Mouse (Mus musculus) heart, embryonic 15.5 days (tissue): Measurements from ENCODE around the gene Ucn3. TPM values are rescaled to one million over a fixed set of nuclear protein-coding genes. Genes with fewer than 3 reads are reported as not detected.
"Not testable (repeated sequence)": the region's sequence is repeated elsewhere in the genome, so short reads cannot be mapped to it uniquely, and the experiment has no call there.

ENCODE experiments used
- ATAC-seq: fragments of 200-750 bp; cut with Nextera tagmentation; replicated peaks from 2 replicates; pipeline ENCODE4 v1.8.0; 2017; ENCODE audit warnings: low read depth, moderate TSS enrichment; ENCODE audit not compliant: insufficient number of reproducible peaks, insufficient read depth, low FRiP score
- H3K27ac ChIP-seq: fragments of 300-500 bp; sonication (generic); 2 replicates; pipeline ENCODE4 v1.5.1; 2015; ENCODE audit warnings: mild to moderate bottlenecking, inconsistent platforms
- H3K27me3 ChIP-seq: fragments of 300-500 bp; sonication (generic); 2 replicates; pipeline ENCODE4 v1.6.1; 2015; ENCODE audit warnings: inconsistent platforms
- H3K36me3 ChIP-seq: fragments of 300-500 bp; sonication (generic); 2 replicates; pipeline ENCODE4 v1.6.1; 2015; ENCODE audit warnings: mild to moderate bottlenecking, inconsistent platforms
- H3K4me1 ChIP-seq: fragments of 300-500 bp; sonication (generic); replicated peaks from 2 replicates; pipeline ENCODE4 v1.6.1; 2015; ENCODE audit warnings: inconsistent platforms
- H3K4me2 ChIP-seq: fragments of 300-500 bp; sonication (generic); 2 replicates; pipeline ENCODE4 v1.6.1; 2015; ENCODE audit warnings: inconsistent platforms, mild to moderate bottlenecking, moderate library complexity
- H3K4me3 ChIP-seq: fragments of 300-500 bp; sonication (generic); 2 replicates; pipeline ENCODE4 v1.5.1; 2015; ENCODE audit warnings: mild to moderate bottlenecking, inconsistent platforms
- H3K9ac ChIP-seq: fragments of 300-500 bp; sonication (generic); 2 replicates; pipeline ENCODE4 v1.6.1; 2015; ENCODE audit warnings: mild to moderate bottlenecking, inconsistent platforms
- H3K9me3 ChIP-seq: fragments of 300-500 bp; sonication (generic); replicated peaks from 2 replicates; pipeline ENCODE4 v1.6.1; 2016; ENCODE audit warnings: inconsistent platforms
- WGBS: fragments of 180-500 bp; shearing (Covaris S2); methylation state at CpG from one replicate; pipeline ENCODE4 v1.1.7; 2015; ENCODE audit warnings: mixed read lengths; 5-methylcytosine and 5-hydroxymethylcytosine counted together
- polyA plus RNA-seq: library from polyadenylated mRNA; unstranded; fragments of >200 nt; fragmentation: Nextera tagmentation; extraction: Ambion mirVana; gene quantifications from 2 replicates; pipeline ENCODE4 v1.2.1, GENCODE M21; 2015

Ucn3 gene
- polyA plus RNA-seq, 1 experiment from 2014 or later, result not detected

DNA sequence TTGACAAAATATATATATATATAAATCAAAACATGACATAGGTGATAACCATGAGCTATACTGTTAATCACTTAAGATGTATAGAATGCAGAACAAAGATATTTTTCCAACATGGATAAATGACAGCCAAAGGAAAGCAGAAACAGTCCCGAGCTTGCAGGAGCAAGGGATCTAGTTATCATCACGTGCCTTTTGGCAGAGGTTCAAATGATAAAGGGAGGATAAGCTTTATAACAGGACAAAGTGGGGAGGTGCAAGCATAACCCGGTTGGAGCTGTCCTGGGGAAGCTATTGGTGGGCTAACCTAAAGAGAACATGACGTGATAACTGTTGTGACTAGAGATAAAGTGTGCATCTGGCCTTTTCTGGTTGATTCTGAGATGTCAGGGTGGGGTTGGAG is 31.6 kb downstream of the Ucn3 start:
- Histone ChIP-seq H3K9ac (no peak overlapping the region), H3K4me2 (no peak overlapping the region), H3K4me3 (no peak overlapping the region), H3K36me3 (0 out of 2 replicates have a peak, but pooled peaks cover 4% of the 10 kb centered on the region), H3K27me3 (no peaks in the 10 kb centered on the region), H3K9me3 (no peaks in the 10 kb centered on the region), H3K4me1 (peaks cover 12% of the 10 kb centered on the region; the same call in 1 of the 2 replicates), H3K27ac (no peak overlapping the region)
- ATAC-seq, result no peak
- 18% methylated on average over 4 of the region's 4 CpGs for WGBS

DNA sequence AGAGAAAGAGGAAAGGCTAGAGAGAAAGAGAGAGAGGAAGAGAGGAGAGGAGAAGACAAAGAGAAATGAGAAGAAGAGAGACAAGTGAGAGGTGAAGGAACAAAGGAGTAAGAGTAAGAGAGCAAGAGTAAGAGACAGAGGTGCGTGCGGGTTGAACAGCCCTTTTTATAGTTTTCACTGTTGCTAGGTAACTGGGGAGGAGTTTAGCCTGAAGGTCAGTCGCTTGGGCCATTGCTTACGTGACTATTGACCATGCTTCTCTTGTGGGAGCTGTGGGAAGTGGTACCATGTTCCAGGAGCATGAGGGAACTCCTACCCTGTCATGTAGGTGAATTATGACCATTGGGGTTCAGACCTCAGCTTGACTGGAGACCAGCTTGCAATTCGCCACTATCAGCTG is 34.8 kb downstream of the Ucn3 start:
- Histone ChIP-seq H3K36me3 (0 out of 2 replicates have a peak, but pooled peaks cover 4% of the 10 kb centered on the region), H3K4me2 (no peak overlapping the region), H3K27ac (no peak overlapping the region), H3K9me3 (no peaks in the 10 kb centered on the region), H3K27me3 (no peaks in the 10 kb centered on the region), H3K4me3 (no peak overlapping the region), H3K4me1 (peaks cover 9% of the 10 kb centered on the region), H3K9ac (no peak overlapping the region)
- no peak for ATAC-seq
- 87% methylated on average over 5 of the region's 5 CpGs for WGBS

DNA sequence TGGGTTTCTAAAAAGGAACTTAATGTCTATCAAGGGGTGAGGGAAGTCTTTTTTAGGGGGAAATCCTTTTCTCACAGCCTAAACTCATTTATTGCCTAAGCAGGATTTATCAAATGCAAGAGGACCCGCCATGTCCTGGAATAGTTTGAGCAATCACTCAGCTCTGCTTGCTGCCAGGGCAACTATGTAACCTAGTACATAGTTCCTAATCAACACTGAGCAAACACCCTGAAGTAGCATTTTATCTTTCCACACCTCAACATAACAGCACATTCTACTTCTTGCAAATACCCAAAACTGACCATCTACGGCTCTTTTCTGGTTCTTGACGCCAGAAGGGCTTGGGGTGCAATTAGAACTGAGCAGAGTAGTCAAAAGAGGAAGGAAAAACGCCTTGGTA is 36.9 kb downstream of the Ucn3 start:
- H3K27ac ChIP-seq, result no peak overlapping the region
- H3K36me3 ChIP-seq, result peaks cover 7% of the 10 kb centered on the region; the same call in 1 of the 2 replicates
- ATAC-seq, result no peak
- H3K9me3 ChIP-seq, result no peaks in the 10 kb centered on the region
- WGBS, result 45% methylated on average over 4 of the region's 4 CpGs
- no peak overlapping the region for H3K9ac ChIP-seq
- no peaks in the 10 kb centered on the region for H3K27me3 ChIP-seq
- H3K4me2 ChIP-seq, result no peak overlapping the region
- peaks cover 6% of the 10 kb centered on the region for H3K4me1 ChIP-seq
- no peak overlapping the region for H3K4me3 ChIP-seq

DNA sequence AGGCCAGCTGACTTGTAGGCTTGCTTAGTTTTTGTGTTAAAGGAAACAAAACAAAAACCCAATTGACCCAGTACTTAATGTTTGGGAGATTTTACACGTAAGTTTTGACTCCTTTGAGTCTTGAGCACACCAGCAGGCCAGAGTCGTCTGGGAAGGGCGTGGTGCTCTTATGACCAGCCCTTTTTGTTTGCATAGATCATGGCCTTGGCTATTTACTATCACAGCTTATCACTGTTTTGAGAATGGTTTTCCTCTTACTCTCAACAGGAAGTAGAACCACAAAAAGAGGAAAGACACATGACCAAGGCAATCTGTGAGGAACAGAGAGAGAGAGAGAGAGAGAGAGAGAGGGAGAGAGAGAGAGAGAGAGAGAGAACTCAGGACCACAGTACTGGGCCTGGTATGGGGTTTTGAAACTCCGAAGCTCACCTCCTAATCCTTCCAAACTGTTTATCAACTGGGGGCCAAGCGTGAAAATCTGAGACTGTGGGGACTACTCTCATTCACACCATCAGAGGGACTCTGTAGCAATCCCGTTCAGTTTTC is 37.9 kb downstream of the Ucn3 start:
- H3K27me3 ChIP-seq, result no peaks in the 10 kb centered on the region
- no peak overlapping the region for H3K4me3 ChIP-seq
- peaks cover 10% of the 10 kb centered on the region; the same call in 1 of the 2 replicates for H3K36me3 ChIP-seq
- peaks cover 6% of the 10 kb centered on the region for H3K4me1 ChIP-seq
- H3K27ac ChIP-seq, result no peak overlapping the region
- no peak overlapping the region for H3K4me2 ChIP-seq
- H3K9ac ChIP-seq, result no peak overlapping the region
- no peaks in the 10 kb centered on the region for H3K9me3 ChIP-seq
- ATAC-seq, result no peak
- WGBS, result 64% methylated on average over 6 of the region's 6 CpGs

DNA sequence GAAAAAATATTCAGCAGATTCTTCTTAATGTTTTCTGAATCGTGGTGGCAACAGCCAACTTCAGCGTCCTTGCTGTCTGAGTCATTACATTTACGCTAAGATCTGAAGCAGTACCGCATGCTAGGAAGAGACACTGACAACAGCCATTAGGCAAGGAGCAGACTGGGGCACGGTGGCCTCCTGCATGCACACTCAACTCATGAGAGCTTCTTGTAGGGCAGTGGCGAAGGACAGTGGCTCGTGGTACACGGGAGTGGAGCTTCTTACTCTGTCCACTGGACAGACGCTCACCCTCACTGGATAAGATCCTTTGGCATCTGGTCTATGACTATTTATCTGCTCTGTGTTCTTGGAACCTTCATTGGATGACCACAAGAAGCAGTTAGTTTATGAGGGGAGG is 45.8 kb downstream of the Ucn3 start:
- no peak overlapping the region for H3K4me3 ChIP-seq
- H3K27me3 ChIP-seq, result no peaks in the 10 kb centered on the region
- no peaks in the 10 kb centered on the region for H3K9me3 ChIP-seq
- H3K4me2 ChIP-seq, result no peak overlapping the region
- no peak overlapping the region for H3K9ac ChIP-seq
- H3K27ac ChIP-seq, result no peak overlapping the region
- WGBS, result 85% methylated on average over 9 of the region's 9 CpGs
- no peaks in the 10 kb centered on the region for H3K4me1 ChIP-seq
- H3K36me3 ChIP-seq, result peaks cover 5% of the 10 kb centered on the region; the same call in 1 of the 2 replicates
- no peak for ATAC-seq

DNA sequence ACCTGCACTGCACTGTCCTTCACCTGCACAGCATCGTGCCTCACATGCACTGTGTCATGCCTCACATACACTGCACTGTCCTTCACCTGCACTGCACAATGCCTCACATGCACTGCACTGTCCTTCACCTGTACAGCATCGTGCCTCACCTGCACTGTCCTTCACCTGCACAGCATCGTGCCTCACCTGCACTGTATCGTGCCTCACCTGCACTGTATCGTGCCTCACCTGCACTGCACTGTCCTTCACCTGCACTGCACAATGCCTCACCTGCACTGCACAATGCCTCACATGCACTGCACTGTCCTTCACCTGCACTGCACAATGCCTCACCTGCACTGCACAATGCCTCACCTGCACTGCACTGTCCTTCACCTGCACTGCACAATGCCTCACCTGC is 46.9 kb downstream of the Ucn3 start:
- not testable (repeated sequence) for H3K9ac ChIP-seq, H3K4me3 ChIP-seq, H3K4me2 ChIP-seq, H3K27ac ChIP-seq, H3K9me3 ChIP-seq, H3K4me1 ChIP-seq, H3K36me3 ChIP-seq, ATAC-seq, H3K27me3 ChIP-seq
- 93% methylated on average over 5 of the region's 5 CpGs for WGBS

DNA sequence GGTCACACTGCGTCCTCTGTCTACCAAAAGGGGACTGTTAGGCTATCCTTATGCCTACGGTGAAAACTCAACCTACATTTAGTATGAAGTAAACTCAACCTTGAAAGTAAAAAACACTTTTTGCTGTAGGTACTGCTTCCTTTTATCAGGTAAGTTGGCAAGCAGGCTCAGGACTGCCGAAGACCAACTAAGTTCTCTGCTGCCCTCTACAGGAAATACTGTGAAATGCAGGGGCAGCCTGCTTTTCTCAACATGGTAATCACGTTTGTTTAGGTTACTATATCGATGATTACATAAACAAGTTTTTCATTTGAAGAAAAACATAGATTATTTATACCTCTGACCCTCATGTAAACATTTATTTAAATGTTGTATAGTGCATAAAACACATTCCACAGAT is 48.2 kb downstream of the Ucn3 start:
- no peak overlapping the region for H3K9ac ChIP-seq
- H3K9me3 ChIP-seq, result no peaks in the 10 kb centered on the region
- ATAC-seq, result no peak
- H3K27me3 ChIP-seq, result no peaks in the 10 kb centered on the region
- no peak overlapping the region for H3K27ac ChIP-seq
- H3K4me1 ChIP-seq, result peaks cover 8% of the 10 kb centered on the region
- H3K4me2 ChIP-seq, result no peak overlapping the region
- no peak overlapping the region for H3K4me3 ChIP-seq
- no peaks in the 10 kb centered on the region for H3K36me3 ChIP-seq
- WGBS, result 29% methylated on average over 5 of the region's 5 CpGs

DNA sequence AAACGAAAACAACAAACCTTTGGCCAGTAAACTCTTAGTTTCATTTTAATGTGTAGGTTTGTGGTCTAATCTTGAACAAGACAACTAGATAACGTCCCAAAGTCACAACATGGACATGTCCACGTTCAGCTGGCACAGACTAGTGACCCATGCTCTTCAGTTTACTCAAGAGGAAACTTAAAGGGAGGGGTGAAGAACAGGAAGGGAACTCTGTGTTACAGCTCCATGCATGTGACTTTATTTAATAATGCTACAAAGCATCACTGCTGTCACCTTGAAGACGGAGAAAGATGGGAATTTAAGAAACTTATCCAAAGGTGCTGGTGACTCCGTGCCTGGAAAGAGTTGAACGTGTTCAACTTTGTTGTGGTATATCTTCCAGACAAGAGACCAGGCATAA is 49.1 kb downstream of the Ucn3 start:
- ATAC-seq, result no peak
- Histone ChIP-seq H3K4me1 (peaks cover 15% of the 10 kb centered on the region), H3K4me2 (no peak overlapping the region), H3K27ac (no peak overlapping the region), H3K9ac (no peak overlapping the region), H3K27me3 (no peaks in the 10 kb centered on the region), H3K36me3 (no peaks in the 10 kb centered on the region), H3K4me3 (no peak overlapping the region), H3K9me3 (no peaks in the 10 kb centered on the region)
- 81% methylated on average over 6 of the region's 6 CpGs for WGBS

DNA sequence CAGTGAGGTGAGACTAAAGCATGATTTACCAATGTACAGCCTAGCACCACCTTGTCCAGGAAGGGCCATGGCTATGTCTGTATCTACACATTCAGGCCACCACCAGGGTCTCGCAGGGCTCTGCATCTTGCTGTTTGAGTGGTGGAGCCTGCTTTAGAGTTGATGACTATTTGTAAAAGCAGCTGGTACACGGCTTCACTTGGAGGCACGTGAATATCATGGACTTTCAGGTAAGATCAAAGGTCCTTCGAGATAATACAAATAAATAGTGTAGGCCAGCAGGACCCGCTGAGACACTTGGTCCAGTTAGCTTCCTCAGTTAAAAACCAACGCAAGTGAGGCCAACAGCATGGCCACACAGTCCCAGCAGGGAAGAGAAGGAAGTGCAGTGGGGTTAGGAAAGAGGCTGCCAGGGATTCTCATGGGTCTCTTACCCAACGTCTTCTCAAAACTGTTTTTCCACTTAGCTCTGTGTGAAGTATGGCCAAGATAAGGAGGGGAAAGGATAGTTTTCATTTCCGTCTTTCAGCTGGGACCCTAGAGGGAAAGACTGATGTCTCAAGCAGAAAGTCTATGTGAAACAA is 49.7 kb downstream of the Ucn3 start:
- no peak overlapping the region for H3K27ac ChIP-seq
- no peaks in the 10 kb centered on the region for H3K9me3 ChIP-seq
- H3K9ac ChIP-seq, result no peak overlapping the region
- 78% methylated on average over 8 of the region's 8 CpGs for WGBS
- no peaks in the 10 kb centered on the region for H3K36me3 ChIP-seq
- no peak for ATAC-seq
- no peak overlapping the region for H3K4me3 ChIP-seq
- H3K4me2 ChIP-seq, result no peak overlapping the region
- peaks cover 15% of the 10 kb centered on the region for H3K4me1 ChIP-seq
- H3K27me3 ChIP-seq, result no peaks in the 10 kb centered on the region

DNA sequence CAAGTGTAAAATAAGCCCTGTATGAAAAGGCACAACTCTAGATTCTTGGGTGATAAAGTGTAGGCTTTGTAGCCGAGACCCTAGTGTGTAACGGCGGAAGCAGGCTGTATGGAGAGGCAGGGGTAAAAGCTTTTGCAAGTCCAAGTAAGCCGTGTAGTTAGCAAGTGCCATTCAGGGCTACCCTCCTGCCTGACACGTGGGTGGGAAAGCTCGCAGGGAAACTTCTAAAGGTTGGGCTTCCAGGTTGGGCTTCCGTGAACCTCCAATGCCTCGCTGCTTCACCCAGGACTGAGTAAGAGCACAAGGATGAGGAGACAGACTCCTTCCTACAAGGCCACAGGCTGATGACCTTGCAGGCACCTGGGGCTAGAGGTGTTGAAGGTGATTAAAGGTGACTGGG is 50.6 kb downstream of the Ucn3 start:
- 71% methylated on average over 8 of the region's 8 CpGs for WGBS
- no peaks in the 10 kb centered on the region for H3K36me3 ChIP-seq
- H3K4me1 ChIP-seq, result peaks cover 15% of the 10 kb centered on the region
- ATAC-seq, result no peak
- no peak overlapping the region for H3K9ac ChIP-seq
- no peak overlapping the region for H3K4me2 ChIP-seq
- no peak overlapping the region for H3K4me3 ChIP-seq
- H3K27me3 ChIP-seq, result no peaks in the 10 kb centered on the region
- H3K9me3 ChIP-seq, result no peaks in the 10 kb centered on the region
- H3K27ac ChIP-seq, result no peak overlapping the region

DNA sequence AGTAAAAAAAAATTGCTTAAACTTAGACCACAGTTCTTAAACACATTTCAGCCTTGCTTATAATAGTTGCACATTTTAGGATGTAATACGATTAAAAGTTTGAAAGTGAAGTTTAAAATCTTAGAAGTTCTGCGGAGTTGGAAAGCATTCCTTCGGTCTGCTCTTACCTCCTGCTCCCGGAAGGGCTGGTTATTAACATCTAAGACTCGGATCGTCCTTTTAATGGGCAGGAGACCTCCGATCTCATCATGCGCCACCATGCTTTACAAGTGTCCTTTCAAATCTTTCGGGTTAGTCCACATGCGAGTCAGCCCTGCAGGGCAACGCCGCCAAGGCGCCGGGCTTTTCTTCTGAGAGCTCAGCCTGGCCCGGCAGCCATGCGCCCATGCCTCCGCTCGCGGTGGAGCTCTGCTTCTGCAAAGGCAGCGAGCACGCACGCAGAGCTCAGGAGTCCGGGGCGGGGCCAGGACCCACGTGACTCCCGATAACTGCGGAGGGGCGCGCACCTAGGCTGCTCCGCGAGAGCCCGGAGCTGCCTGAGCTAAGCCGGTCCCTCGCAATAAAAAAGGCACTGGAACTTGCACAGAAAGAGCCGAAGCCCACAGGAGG is 51.9 kb downstream of the Ucn3 start:
- H3K4me3 ChIP-seq, result peak overlapping the region; percentile 70
- peaks cover 5% of the 10 kb centered on the region for H3K36me3 ChIP-seq
- peak overlapping the region; percentile 85 for H3K27ac ChIP-seq
- peak; percentile 98 for ATAC-seq
- under 1% methylated on average over 35 of the region's 35 CpGs for WGBS
- H3K9me3 ChIP-seq, result no peaks in the 10 kb centered on the region
- H3K27me3 ChIP-seq, result no peaks in the 10 kb centered on the region
- H3K4me1 ChIP-seq, result peaks cover 17% of the 10 kb centered on the region
- H3K9ac ChIP-seq, result peak overlapping the region; percentile 69
- H3K4me2 ChIP-seq, result peak overlapping the region; percentile 74

DNA sequence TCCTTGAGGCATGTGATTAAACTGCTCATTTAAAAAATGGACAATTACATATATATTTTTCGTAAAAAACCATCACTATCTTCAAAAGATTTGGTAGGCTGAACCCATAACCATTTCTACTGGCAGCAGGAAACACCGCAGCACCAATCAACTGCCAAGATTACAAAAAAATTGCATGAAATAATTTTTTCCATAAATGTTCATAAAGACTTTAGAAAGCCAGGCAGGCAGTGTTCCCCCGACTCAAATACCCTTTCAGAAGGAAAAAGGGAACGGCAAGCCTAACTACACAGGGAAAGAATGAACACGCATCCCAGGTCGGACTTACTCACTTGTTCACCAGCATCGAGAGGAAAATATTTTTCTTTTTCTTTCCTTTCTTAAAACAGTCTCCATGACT is 52.5 kb downstream of the Ucn3 start:
- peaks cover 17% of the 10 kb centered on the region for H3K4me1 ChIP-seq
- ATAC-seq, result no peak
- H3K36me3 ChIP-seq, result peaks cover 12% of the 10 kb centered on the region
- 9% methylated on average over 7 of the region's 7 CpGs for WGBS
- no peaks in the 10 kb centered on the region for H3K27me3 ChIP-seq
- peak overlapping the region; percentile 70 for H3K4me3 ChIP-seq
- no peaks in the 10 kb centered on the region for H3K9me3 ChIP-seq
- peak overlapping the region; percentile 69 for H3K9ac ChIP-seq
- no peak overlapping the region for H3K27ac ChIP-seq
- H3K4me2 ChIP-seq, result peak overlapping the region; percentile 74
